Mouse (Mus musculus): Measurements from ENCODE around the gene Slc25a34.

DNA sequence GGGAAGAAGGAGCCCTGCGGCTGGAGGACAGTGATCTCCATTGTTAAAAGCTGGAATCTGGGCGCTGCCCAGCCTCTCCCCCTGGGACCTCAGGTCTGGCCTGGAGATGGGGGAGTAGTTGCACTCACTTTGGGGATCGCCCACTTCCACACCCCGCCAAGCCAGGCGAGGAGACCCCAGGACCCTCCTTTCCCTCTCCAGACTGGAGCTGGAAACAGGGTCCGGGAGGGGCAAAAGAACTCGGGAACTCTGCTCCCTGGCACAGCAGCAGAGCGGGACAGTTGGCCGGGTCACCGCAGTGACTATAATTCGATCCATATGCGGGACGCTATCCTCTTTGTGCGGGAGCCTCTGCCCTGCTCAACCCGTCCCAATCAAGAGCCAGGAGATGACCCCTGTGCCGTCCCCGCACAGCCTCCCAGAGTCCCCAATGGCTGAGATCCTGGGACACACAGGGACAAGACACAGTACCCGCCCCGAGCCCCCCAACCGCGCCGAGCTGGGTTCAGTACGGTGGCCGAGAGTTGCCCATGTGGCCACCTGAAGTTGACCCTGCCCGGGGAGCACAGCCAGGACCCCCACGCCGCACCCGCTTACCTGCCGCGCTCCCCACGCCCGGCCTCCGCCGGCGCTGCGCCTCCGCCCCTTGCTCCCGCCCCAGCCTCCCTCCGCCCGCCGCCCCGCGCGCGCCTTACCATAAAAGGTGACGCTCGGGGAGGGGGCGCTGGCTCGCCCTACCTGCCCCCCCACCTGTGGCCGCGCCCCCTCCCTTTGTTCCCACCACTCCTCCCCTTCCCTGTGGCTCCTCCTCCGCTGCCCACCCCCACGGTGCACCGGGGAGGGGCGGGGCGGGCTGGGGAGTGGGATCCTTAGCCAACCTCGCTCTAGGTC, 24.1 kb downstream of the Slc25a34 start:
- no peak for TF ChIP-seq CTCF (IDR thresholded peaks at IDR 0.05; ENCODE audit: control insufficient read depth, insufficient read depth, insufficient replicate concordance, low read depth, low read length)
- TF ChIP-seq POLR2A (IDR thresholded peaks at IDR 0.05; ENCODE audit: control insufficient read depth, low read depth, low read length), result no peak
